Mouse (Mus musculus) large intestine, adult 2 months (tissue): Measurements from ENCODE around the gene 6030452D12Rik. TPM values are rescaled to one million over a fixed set of nuclear protein-coding genes. Genes with fewer than 3 reads are reported as not detected.

ENCODE experiments used
- DNase-seq: peaks from one replicate; pipeline ENCODE4 v3.0.0-alpha.2; 2012; ENCODE audit warnings: low read depth, low spot score
- WGBS: fragments of 180-500 bp; shearing (Covaris S2); methylation state at CpG from one replicate; pipeline ENCODE4 v1.1.7; 2018; 5-methylcytosine and 5-hydroxymethylcytosine counted together
- polyA plus RNA-seq: library from polyadenylated mRNA; depleted of rRNA; stranded (reverse); fragments of >200 nt; gene quantifications from 2 replicates; pipeline ENCODE4 v1.2.3, GENCODE M21; 2012; rRNA removed

The 6030452D12Rik gene
- polyA plus RNA-seq: not detected in 2 replicates

- WGBS: 45% methylated on average over 8 of the region's 8 CpGs
- DNase-seq: no peak
Observed at GRCm38 (mm10) chr8:106500018-106500685, at the start of gene 6030452D12Rik. 6030452D12Rik (plus strand) TSS chr8:106500522.

- 46% methylated on average over 6 of the region's 6 CpGs for WGBS
- no peak for DNase-seq
Observed at GRCm38 (mm10) chr8:106451301-106452085, 48.8 kb upstream of the 6030452D12Rik start.

GRCm38 (mm10) chr8:106452701-106453481 is 47.4 kb upstream of the 6030452D12Rik start:
- DNase-seq: no peak
- 79% methylated on average over 12 of the region's 12 CpGs for WGBS

GRCm38 (mm10) chr8:106454036-106454435 is 46.3 kb upstream of the 6030452D12Rik start:
- DNase-seq: no peak
- 50% methylated on average over 11 of the region's 11 CpGs for WGBS

- DNase-seq: no peak
- 71% methylated on average over 5 of the region's 5 CpGs for WGBS
Observed at GRCm38 (mm10) chr8:106462131-106462530, 38.2 kb upstream of the 6030452D12Rik start.

GRCm38 (mm10) chr8:106463795-106464194 is 36.5 kb upstream of the 6030452D12Rik start:
- DNase-seq: no peak
- 88% methylated on average over 6 of the region's 6 CpGs for WGBS

- 36% methylated on average over 7 of the region's 7 CpGs for WGBS
- DNase-seq: no peak
Observed at GRCm38 (mm10) chr8:106469485-106469884, 30.8 kb upstream of the 6030452D12Rik start.

- no peak for DNase-seq
- 72% methylated on average over 5 of the region's 5 CpGs for WGBS
Observed at GRCm38 (mm10) chr8:106474001-106474400, 26.3 kb upstream of the 6030452D12Rik start.

GRCm38 (mm10) chr8:106504241-106504640 is 3.9 kb downstream of the 6030452D12Rik start:
- 78% methylated on average over 7 of the region's 7 CpGs for WGBS
- DNase-seq: no peak

- 40% methylated on average over 10 of the region's 10 CpGs for WGBS
- DNase-seq: no peak
Observed at GRCm38 (mm10) chr8:106505328-106505965, 5.1 kb downstream of the 6030452D12Rik start.

- DNase-seq: no peak
- 88% methylated on average over 1 of the region's 1 CpGs for WGBS
Observed at GRCm38 (mm10) chr8:106506106-106506505, 5.8 kb downstream of the 6030452D12Rik start.

GRCm38 (mm10) chr8:106507761-106508331 is 7.5 kb downstream of the 6030452D12Rik start:
- DNase-seq: no peak
- WGBS: 12% methylated on average over 30 of the region's 30 CpGs

GRCm38 (mm10) chr8:106508456-106508855 is 8.1 kb downstream of the 6030452D12Rik start:
- 65% methylated on average over 3 of the region's 3 CpGs for WGBS

GRCm38 (mm10) chr8:106509079-106509780 is 8.9 kb downstream of the 6030452D12Rik start:
- DNase-seq: no peak
- 87% methylated on average over 8 of the region's 8 CpGs for WGBS

More at GRCm38 (mm10) chr8:106508456-106508855, 8.1 kb downstream of the 6030452D12Rik start:
- DNase-seq: no peak

GRCm38 (mm10) chr8:106510365-106510975 is 10.1 kb downstream of the 6030452D12Rik start, which contains the start of gene Cdh3:
Cdh3 (plus strand) TSS chr8:106510891.
- DNase-seq: peak; percentile 47
- WGBS: 2% methylated on average over 34 of the region's 34 CpGs

GRCm38 (mm10) chr8:106511065-106511501 is 10.8 kb downstream of the 6030452D12Rik start:
- no peak for DNase-seq
- WGBS: 2% methylated on average over 22 of the region's 22 CpGs

GRCm38 (mm10) chr8:106511531-106512041 is 11.3 kb downstream of the 6030452D12Rik start:
- WGBS: 4% methylated on average over 30 of the region's 30 CpGs
- no peak for DNase-seq
